Mouse (Mus musculus) ES-Bruce4 (cell line): ENCODE data around the gene Hoxd10.

ENCODE experiments used
- CTCF ChIP-seq: IDR thresholded peaks from one replicate; pipeline ENCODE4 v1.8.1; 2011; ENCODE audit warnings: low read depth, low read length
- EP300 ChIP-seq: IDR thresholded peaks from 2 replicates; pipeline ENCODE4 v1.6.1; 2011; ENCODE audit warnings: low read depth, low read length; ENCODE audit not compliant: insufficient read depth

GRCm38 (mm10) chr2:74692808-74693431 lies 1.2 kb downstream of the Hoxd10 start:
- TF ChIP-seq EP300 (no peak), CTCF (no peak)
